In genomic region chr17:65647226-65647625, GRCm38 (mm10) we compare ENCODE assay signal across 23 mouse cellular contexts. TPM values are rescaled to one million over a fixed set of nuclear protein-coding genes. Genes with fewer than 3 reads are reported as not detected.
DNase-seq lines count a peak whose midpoint lies in the region; ATAC-seq lines count a peak whose summit lies in the region.
"Had no signal": no experiment of that assay in that cellular context is flagged by ENCODE, and none has a peak within 500 bp of the region (broad histone marks: within the 10 kb centered on the region; RNA-seq: fewer than 3 reads in every experiment).

No protein-coding gene starts in this region.

- 0 out of 2 replicates have a peak, but pooled peaks have one; percentile 14 for ATAC-seq in megakaryocyte-erythroid progenitor cell, adult 5-6 weeks (replicated peaks; ENCODE audit: low FRiP score, low TSS enrichment, poor library complexity, severe bottlenecking)
- ATAC-seq: activated CD4-positive, CD25-positive, alpha-beta regulatory T cell, adult 4 months; forebrain, embryonic 13.5 days; hindbrain, embryonic 16.5 days; intestine, embryonic 15.5 days; midbrain, embryonic 16.5 days had no signal

- DNase-seq in heart, adult 11 months, result peak; percentile 63
- no peak for DNase-seq in heart, postnatal 4 days
- peak; percentile 83 for DNase-seq in ovary, adult 18-20 months (ENCODE audit: low spot score)
- no peak for DNase-seq in ovary, postnatal 10 days (ENCODE audit: low spot score)
- no peak for DNase-seq in left cerebral cortex, adult 11 months (ENCODE audit: low spot score)
- no peak for DNase-seq in right cerebral cortex, postnatal 25 days
- DNase-seq: cerebellum, adult 8-10 months; cerebellum, postnatal 36 days; embryo, embryonic 11 days; gastrocnemius, postnatal 36 days; left cerebral cortex, postnatal 4 days; right cerebral cortex, postnatal 14 days; spleen, adult 18-20 months; thymus, adult 18-20 months; thymus, postnatal 36 days had no signal

RNA-seq across cellular contexts. Expression of gene Txndc2, which starts 5.3 kb away (rescaled TPM):
- under 1 TPM; 0.14 to 0.47 TPM for total RNA-seq in heart, postnatal 4 days (2021)
- not detected in 2 replicates for total RNA-seq in megakaryocyte-erythroid progenitor cell, adult 5-6 weeks (2014; fragmentation: Nextera tagmentation)
- total RNA-seq in megakaryocyte-erythroid progenitor cell, adult 5-6 weeks (2017), result not detected in 2 replicates
- total RNA-seq: gastrocnemius, adult 18-20 months; gastrocnemius, postnatal 36 days; heart, postnatal 25 days had no signal

RNA-seq across cellular contexts. Expression of gene Vapa, which starts 33.9 kb away (rescaled TPM):
- 100 to 1,000 TPM; 109 to 111 TPM for total RNA-seq in heart, postnatal 4 days (2021)
- total RNA-seq in megakaryocyte-erythroid progenitor cell, adult 5-6 weeks (2014; fragmentation: Nextera tagmentation), result 93.1 and 132 TPM in 2 replicates
- 94.5 and 99.9 TPM in 2 replicates for total RNA-seq in megakaryocyte-erythroid progenitor cell, adult 5-6 weeks (2017)

Comparison
In these comparisons a context has a peak if more than half of its experiments do, and no peak if none do; other contexts are left out.
1. DNase-seq: peak in heart, adult 11 months (single experiment) and ovary, adult 18-20 months (single experiment); none in heart, postnatal 4 days (single experiment), ovary, postnatal 10 days (single experiment), left cerebral cortex, adult 11 months (single experiment) and right cerebral cortex, postnatal 25 days (single experiment).